Mouse (Mus musculus) small intestine, adult 2 months (tissue): Measurements from ENCODE around the gene Cpeb3.

Experiments used
- CTCF ChIP-seq: fragments of 200-500 bp; IDR thresholded peaks from 2 replicates; pipeline ENCODE4 v1.5.1; 2012; ENCODE audit warnings: low read depth, mild to moderate bottlenecking, control low read depth, inconsistent platforms, low read length, moderate library complexity, mixed read lengths; ENCODE audit not compliant: insufficient replicate concordance, insufficient read length; ENCODE audit errors: extremely low read depth
- POLR2A ChIP-seq: fragments of 200-500 bp; IDR thresholded peaks from 2 replicates; pipeline ENCODE4 v1.6.1; 2012; ENCODE audit warnings: low read depth, mild to moderate bottlenecking, control low read depth, inconsistent platforms, low read length, moderate library complexity

GRCm38 (mm10) chr19:37235818-37236217, 27.4 kb upstream of the Cpeb3 start:
- TF ChIP-seq CTCF (no peak), POLR2A (no peak)
